Mouse (Mus musculus): Measurements from ENCODE around the gene Atxn10. TPM values are rescaled to one million over a fixed set of nuclear protein-coding genes. Genes with fewer than 3 reads are reported as not detected.

Gene Atxn10
- polyA plus RNA-seq, 1 experiment from 2014 or later: 323 TPM

GRCm38 (mm10) chr15:85366938-85367337 is 30.9 kb downstream of the Atxn10 start:
- no peak for ATAC-seq (ENCODE audit: low read depth)
- no peak overlapping the region for H3K9ac ChIP-seq (ENCODE audit: low read length)
- H3K27ac ChIP-seq (ENCODE audit: low read length): no peak overlapping the region
- H3K36me3 ChIP-seq (ENCODE audit: control insufficient read depth, insufficient read depth, low read length): peaks cover 22% of the 10 kb centered on the region
- no peaks in the 10 kb centered on the region for H3K9me3 ChIP-seq (ENCODE audit: control insufficient read depth, low read length)
- H3K4me3 ChIP-seq (ENCODE audit: low read length): no peak overlapping the region
- WGBS: 82% methylated on average over 5 of the region's 5 CpGs
- no peak overlapping the region for H3K4me2 ChIP-seq (ENCODE audit: low read depth, low read length)
- no peaks in the 10 kb centered on the region for H3K27me3 ChIP-seq (ENCODE audit: control insufficient read depth, insufficient read depth, low read depth, low read length)
- H3K4me1 ChIP-seq (replicated peaks; ENCODE audit: control insufficient read depth, insufficient read depth, low read length): 0 out of 2 replicates have a peak, but pooled peaks cover 5% of the 10 kb centered on the region

DNA sequence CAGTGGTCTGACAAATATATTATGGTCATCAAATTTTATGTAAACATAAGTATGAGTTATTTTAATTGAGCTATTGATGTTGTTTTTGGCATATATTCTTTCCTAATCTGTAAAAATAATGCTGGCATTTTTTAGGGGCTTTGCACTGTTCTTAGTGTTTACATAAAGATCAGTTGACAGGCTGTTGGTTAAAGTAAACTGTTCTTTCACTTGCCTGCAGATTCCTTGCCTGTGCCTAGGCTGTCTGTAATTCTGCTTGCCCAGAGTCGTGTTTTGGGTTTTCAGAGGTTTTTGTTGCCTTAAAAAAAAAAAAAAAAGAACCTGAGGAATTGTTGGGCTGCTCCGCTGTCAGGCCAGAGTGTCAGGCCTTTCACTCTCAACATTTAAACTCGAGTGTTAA is 33.7 kb downstream of the Atxn10 start:
- no peak overlapping the region for H3K4me3 ChIP-seq (ENCODE audit: low read length)
- 23% methylated on average over 3 of the region's 3 CpGs for WGBS
- H3K27ac ChIP-seq (ENCODE audit: low read length): no peak overlapping the region
- H3K9me3 ChIP-seq (ENCODE audit: control insufficient read depth, low read length): no peaks in the 10 kb centered on the region
- no peak overlapping the region for H3K4me2 ChIP-seq (ENCODE audit: low read depth, low read length)
- H3K27me3 ChIP-seq (ENCODE audit: control insufficient read depth, insufficient read depth, low read depth, low read length): no peaks in the 10 kb centered on the region
- peaks cover 13% of the 10 kb centered on the region for H3K36me3 ChIP-seq (ENCODE audit: control insufficient read depth, insufficient read depth, low read length)
- ATAC-seq (ENCODE audit: low read depth): no peak
- H3K9ac ChIP-seq (ENCODE audit: low read length): no peak overlapping the region
- H3K4me1 ChIP-seq (replicated peaks; ENCODE audit: control insufficient read depth, insufficient read depth, low read length): 0 out of 2 replicates have a peak, but pooled peaks cover 5% of the 10 kb centered on the region

DNA sequence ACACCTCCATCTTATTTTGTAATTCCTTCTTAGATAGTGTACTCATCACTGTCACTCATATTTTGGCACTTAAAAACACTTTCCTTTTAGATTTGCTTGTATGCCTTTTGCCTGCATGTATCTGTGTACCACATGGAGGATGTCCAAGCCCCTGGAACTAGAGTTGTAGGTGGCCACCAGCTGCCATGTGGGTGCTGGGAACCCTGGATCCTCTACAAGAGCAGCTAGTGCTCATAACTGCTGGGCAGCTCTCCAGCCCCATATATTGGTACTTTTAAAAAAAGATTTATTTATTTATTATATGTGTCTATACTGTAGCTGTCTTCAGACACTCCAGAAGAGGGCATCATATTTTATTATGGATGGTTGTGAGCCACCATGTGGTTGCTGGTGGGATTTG is 37.1 kb downstream of the Atxn10 start:
- Histone ChIP-seq H3K36me3 (ENCODE audit: control insufficient read depth, insufficient read depth, low read length) (peaks cover 10% of the 10 kb centered on the region; the same call in 1 of the 2 replicates), H3K9ac (ENCODE audit: low read length) (no peak overlapping the region), H3K4me3 (ENCODE audit: low read length) (no peak overlapping the region), H3K27ac (ENCODE audit: low read length) (no peak overlapping the region), H3K4me2 (ENCODE audit: low read depth, low read length) (no peak overlapping the region), H3K4me1 (replicated peaks; ENCODE audit: control insufficient read depth, insufficient read depth, low read length) (0 out of 2 replicates have a peak, but pooled peaks cover 5% of the 10 kb centered on the region), H3K9me3 (ENCODE audit: control insufficient read depth, low read length) (no peaks in the 10 kb centered on the region), H3K27me3 (ENCODE audit: control insufficient read depth, insufficient read depth, low read depth, low read length) (no peaks in the 10 kb centered on the region)
- ATAC-seq (ENCODE audit: low read depth): no peak

DNA sequence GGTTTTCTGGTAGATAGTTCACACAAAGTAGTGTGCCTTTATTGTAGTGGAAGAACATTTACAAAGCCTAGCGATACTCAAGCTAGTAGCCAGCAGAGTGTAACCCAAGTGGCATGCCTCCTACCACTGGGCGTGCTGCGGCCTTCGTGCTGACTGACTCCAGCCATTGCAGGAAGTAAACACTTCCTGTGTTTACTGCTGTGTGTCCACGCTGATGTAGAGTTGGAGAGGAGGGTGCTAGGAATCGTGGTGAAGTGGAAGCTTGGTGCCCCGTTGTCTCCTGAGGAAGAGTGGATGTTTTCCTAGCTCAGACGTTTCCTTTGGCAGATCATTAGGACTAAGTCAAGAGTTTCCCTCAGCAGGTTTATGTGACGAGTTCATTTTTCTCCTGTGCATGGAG is 47.4 kb downstream of the Atxn10 start:
- WGBS: 47% methylated on average over 9 of the region's 9 CpGs
- Histone ChIP-seq H3K27ac (ENCODE audit: low read length) (peak overlapping the region; percentile 51), H3K9me3 (ENCODE audit: control insufficient read depth, low read length) (no peaks in the 10 kb centered on the region), H3K27me3 (ENCODE audit: control insufficient read depth, insufficient read depth, low read depth, low read length) (no peaks in the 10 kb centered on the region), H3K4me3 (ENCODE audit: low read length) (no peak overlapping the region), H3K4me2 (ENCODE audit: low read depth, low read length) (no peak overlapping the region), H3K4me1 (replicated peaks; ENCODE audit: control insufficient read depth, insufficient read depth, low read length) (no peaks in the 10 kb centered on the region), H3K9ac (ENCODE audit: low read length) (no peak overlapping the region), H3K36me3 (ENCODE audit: control insufficient read depth, insufficient read depth, low read length) (peaks cover 18% of the 10 kb centered on the region)
- ATAC-seq (ENCODE audit: low read depth): peak; percentile 66

DNA sequence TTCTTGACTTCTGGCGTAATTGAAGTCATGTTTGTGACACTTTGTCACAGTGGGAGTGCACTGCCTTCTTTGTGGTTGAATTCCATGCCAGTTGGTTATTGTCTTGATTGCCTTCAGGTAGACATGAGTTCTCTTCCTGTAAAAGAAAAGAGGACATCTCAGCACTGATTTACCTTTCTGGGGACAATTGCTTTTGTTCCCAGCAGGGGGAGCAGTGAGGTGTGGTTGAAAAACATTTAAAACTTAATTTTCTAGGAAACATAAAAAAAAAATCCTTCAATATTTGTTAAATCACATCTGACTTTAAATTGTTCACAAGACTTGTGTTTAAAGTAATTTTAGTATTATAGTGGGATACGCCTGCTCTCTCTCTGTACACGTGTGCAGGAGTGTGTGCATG is 52.7 kb downstream of the Atxn10 start:
- Histone ChIP-seq H3K9me3 (ENCODE audit: control insufficient read depth, low read length) (no peaks in the 10 kb centered on the region), H3K4me2 (ENCODE audit: low read depth, low read length) (no peak overlapping the region), H3K4me1 (replicated peaks; ENCODE audit: control insufficient read depth, insufficient read depth, low read length) (no peaks in the 10 kb centered on the region), H3K36me3 (ENCODE audit: control insufficient read depth, insufficient read depth, low read length) (peaks cover 17% of the 10 kb centered on the region), H3K27me3 (ENCODE audit: control insufficient read depth, insufficient read depth, low read depth, low read length) (no peaks in the 10 kb centered on the region), H3K27ac (ENCODE audit: low read length) (no peak overlapping the region), H3K9ac (ENCODE audit: low read length) (no peak overlapping the region), H3K4me3 (ENCODE audit: low read length) (no peak overlapping the region)
- WGBS: 88% methylated on average over 3 of the region's 3 CpGs
- no peak for ATAC-seq (ENCODE audit: low read depth)

- WGBS: 72% methylated on average over 4 of the region's 4 CpGs
- Histone ChIP-seq H3K4me2 (ENCODE audit: low read depth, low read length) (no peak overlapping the region), H3K9ac (ENCODE audit: low read length) (no peak overlapping the region), H3K9me3 (ENCODE audit: control insufficient read depth, low read length) (no peaks in the 10 kb centered on the region), H3K4me3 (ENCODE audit: low read length) (no peak overlapping the region), H3K4me1 (replicated peaks; ENCODE audit: control insufficient read depth, insufficient read depth, low read length) (no peaks in the 10 kb centered on the region), H3K36me3 (ENCODE audit: control insufficient read depth, insufficient read depth, low read length) (peaks cover 11% of the 10 kb centered on the region; the same call in 1 of the 2 replicates), H3K27me3 (ENCODE audit: control insufficient read depth, insufficient read depth, low read depth, low read length) (no peaks in the 10 kb centered on the region), H3K27ac (ENCODE audit: low read length) (no peak overlapping the region)
- no peak for ATAC-seq (ENCODE audit: low read depth)
Measured at GRCm38 (mm10) chr15:85389915-85390314, 53.9 kb downstream of the Atxn10 start.

DNA sequence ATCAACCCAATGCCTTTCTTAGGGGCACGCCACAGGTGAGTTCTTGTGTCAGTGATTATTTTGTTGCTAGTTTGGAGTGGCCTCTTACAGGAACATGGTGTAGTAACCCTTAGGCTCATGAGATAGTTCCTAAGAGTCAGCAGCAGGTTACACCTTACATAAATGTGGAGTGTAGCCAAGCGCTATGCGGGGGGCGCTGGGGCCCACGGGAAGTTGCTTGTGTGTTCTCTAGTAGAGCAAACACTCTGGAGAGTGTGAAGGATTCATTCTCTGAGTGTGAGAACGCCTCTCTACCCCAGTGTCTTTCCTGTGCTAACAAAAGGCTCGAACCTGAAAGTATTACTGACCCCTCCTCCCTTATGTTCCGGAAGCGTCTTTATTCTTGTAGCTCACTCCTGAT is 59.3 kb downstream of the Atxn10 start:
- Histone ChIP-seq H3K9ac (ENCODE audit: low read length) (no peak overlapping the region), H3K27me3 (ENCODE audit: control insufficient read depth, insufficient read depth, low read depth, low read length) (no peaks in the 10 kb centered on the region), H3K4me3 (ENCODE audit: low read length) (no peak overlapping the region), H3K9me3 (ENCODE audit: control insufficient read depth, low read length) (no peaks in the 10 kb centered on the region), H3K27ac (ENCODE audit: low read length) (peak overlapping the region; percentile 51; the same call in 1 of the 2 replicates), H3K4me2 (ENCODE audit: low read depth, low read length) (no peak overlapping the region), H3K36me3 (ENCODE audit: control insufficient read depth, insufficient read depth, low read length) (peaks cover 16% of the 10 kb centered on the region), H3K4me1 (replicated peaks; ENCODE audit: control insufficient read depth, insufficient read depth, low read length) (peaks cover 7% of the 10 kb centered on the region)
- ATAC-seq (ENCODE audit: low read depth): peak; percentile 76
- 60% methylated on average over 9 of the region's 9 CpGs for WGBS

DNA sequence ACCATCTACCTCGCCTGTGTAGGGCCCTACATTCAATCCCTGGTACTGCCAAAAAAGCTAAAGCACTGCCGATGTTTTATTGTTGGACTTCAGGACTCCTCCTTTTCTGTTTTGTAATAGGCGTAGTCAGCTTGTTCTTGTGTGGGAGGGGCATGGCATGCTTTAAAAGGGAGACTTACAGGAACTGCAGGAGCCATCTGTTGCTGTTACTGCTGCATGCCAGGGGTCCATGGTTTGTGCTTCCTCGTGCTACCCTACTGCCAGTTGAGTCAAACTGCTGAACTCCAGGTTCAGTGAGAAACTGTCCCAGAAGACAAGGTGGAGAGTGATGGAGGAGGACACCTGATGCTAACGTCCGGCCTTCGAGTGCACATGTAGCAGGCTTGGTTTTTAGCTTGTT is 65.9 kb downstream of the Atxn10 start:
- Histone ChIP-seq H3K27me3 (ENCODE audit: control insufficient read depth, insufficient read depth, low read depth, low read length) (no peaks in the 10 kb centered on the region), H3K27ac (ENCODE audit: low read length) (no peak overlapping the region), H3K9ac (ENCODE audit: low read length) (no peak overlapping the region), H3K4me1 (replicated peaks; ENCODE audit: control insufficient read depth, insufficient read depth, low read length) (peaks cover 3% of the 10 kb centered on the region), H3K4me3 (ENCODE audit: low read length) (no peak overlapping the region), H3K4me2 (ENCODE audit: low read depth, low read length) (no peak overlapping the region), H3K36me3 (ENCODE audit: control insufficient read depth, insufficient read depth, low read length) (peaks cover 9% of the 10 kb centered on the region; the same call in 1 of the 2 replicates), H3K9me3 (ENCODE audit: control insufficient read depth, low read length) (no peaks in the 10 kb centered on the region)
- 64% methylated on average over 7 of the region's 7 CpGs for WGBS
- ATAC-seq (ENCODE audit: low read depth): 0 out of 2 replicates have a peak, but pooled peaks have one; percentile 20

DNA sequence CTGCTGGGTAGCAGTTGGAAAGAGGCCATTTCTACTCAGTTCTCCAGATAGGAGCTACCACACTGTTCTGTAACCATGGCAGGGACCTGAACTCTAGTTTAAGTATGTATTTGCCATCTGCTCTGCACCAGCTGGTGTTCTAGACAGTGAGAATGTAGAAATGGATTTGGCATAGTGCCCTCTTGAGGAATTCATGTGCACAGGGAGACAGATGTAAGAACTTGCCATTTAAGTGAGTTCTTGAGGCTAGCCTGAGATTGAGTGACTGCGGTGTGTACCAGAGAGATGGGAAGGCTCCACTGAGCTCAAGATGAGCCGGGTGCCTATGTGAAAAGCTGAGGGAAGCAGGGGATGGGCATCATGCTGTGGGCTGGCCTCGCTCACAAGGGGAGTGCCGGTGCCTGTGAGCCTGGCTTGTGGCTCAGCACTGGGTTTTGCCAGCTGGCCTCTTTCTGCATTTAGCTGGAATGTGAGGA is 67.2 kb downstream of the Atxn10 start:
- ATAC-seq (ENCODE audit: low read depth): peak; percentile 45; the same call in 1 of the 2 replicates
- H3K9ac ChIP-seq (ENCODE audit: low read length): no peak overlapping the region
- no peaks in the 10 kb centered on the region for H3K9me3 ChIP-seq (ENCODE audit: control insufficient read depth, low read length)
- H3K4me2 ChIP-seq (ENCODE audit: low read depth, low read length): no peak overlapping the region
- H3K27ac ChIP-seq (ENCODE audit: low read length): no peak overlapping the region
- peaks cover 3% of the 10 kb centered on the region for H3K4me1 ChIP-seq (replicated peaks; ENCODE audit: control insufficient read depth, insufficient read depth, low read length)
- 89% methylated on average over 4 of the region's 4 CpGs for WGBS
- H3K27me3 ChIP-seq (ENCODE audit: control insufficient read depth, insufficient read depth, low read depth, low read length): no peaks in the 10 kb centered on the region
- H3K4me3 ChIP-seq (ENCODE audit: low read length): no peak overlapping the region
- no peaks in the 10 kb centered on the region for H3K36me3 ChIP-seq (ENCODE audit: control insufficient read depth, insufficient read depth, low read length)

DNA sequence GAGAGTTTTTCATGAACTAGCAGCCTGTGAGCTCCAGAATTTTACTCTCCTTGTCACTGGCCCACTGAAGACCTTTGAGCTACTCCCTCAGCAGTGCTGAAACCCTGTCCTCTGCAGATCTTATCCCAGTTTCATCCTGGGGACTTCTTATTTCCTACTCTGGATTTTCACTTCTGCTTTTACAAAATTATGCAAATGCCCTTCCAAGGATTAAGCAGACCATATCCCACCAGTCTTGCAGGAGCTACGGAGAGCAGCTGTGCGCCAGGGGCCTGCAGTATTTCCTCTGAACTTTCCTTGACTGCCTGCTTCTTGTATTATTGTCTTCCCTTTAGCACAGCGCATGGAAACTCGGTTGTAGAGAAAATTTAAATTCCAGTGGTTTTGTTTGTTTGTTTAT is 68.7 kb downstream of the Atxn10 start:
- no peaks in the 10 kb centered on the region for H3K9me3 ChIP-seq (ENCODE audit: control insufficient read depth, low read length)
- no peak overlapping the region for H3K9ac ChIP-seq (ENCODE audit: low read length)
- WGBS: 69% methylated on average over 4 of the region's 4 CpGs
- no peak overlapping the region for H3K4me3 ChIP-seq (ENCODE audit: low read length)
- H3K36me3 ChIP-seq (ENCODE audit: control insufficient read depth, insufficient read depth, low read length): no peaks in the 10 kb centered on the region
- no peak for ATAC-seq (ENCODE audit: low read depth)
- no peaks in the 10 kb centered on the region for H3K27me3 ChIP-seq (ENCODE audit: control insufficient read depth, insufficient read depth, low read depth, low read length)
- no peak overlapping the region for H3K27ac ChIP-seq (ENCODE audit: low read length)
- no peak overlapping the region for H3K4me2 ChIP-seq (ENCODE audit: low read depth, low read length)
- H3K4me1 ChIP-seq (replicated peaks; ENCODE audit: control insufficient read depth, insufficient read depth, low read length): peaks cover 3% of the 10 kb centered on the region

Data from lung, embryonic 16.5 days (tissue).